Mouse (Mus musculus) forebrain, embryonic 12.5 days (tissue): ENCODE data around the gene Gpr39. TPM values are rescaled to one million over a fixed set of nuclear protein-coding genes. Genes with fewer than 3 reads are reported as not detected.

ENCODE experiments used
- ATAC-seq: fragments of 200-750 bp; cut with Nextera tagmentation; 2 replicates; pipeline ENCODE4 v1.8.0; 2017; ENCODE audit warnings: moderate TSS enrichment; ENCODE audit not compliant: low FRiP score
- H3K27ac ChIP-seq: fragments of 300-500 bp; sonication (generic); 2 replicates; pipeline ENCODE4 v1.5.1; 2016; ENCODE audit warnings: mild to moderate bottlenecking
- H3K27me3 ChIP-seq: fragments of 300-500 bp; sonication (generic); 2 replicates; pipeline ENCODE4 v1.6.1; 2016; ENCODE audit warnings: mild to moderate bottlenecking
- H3K36me3 ChIP-seq: fragments of 300-500 bp; sonication (generic); replicated peaks from 2 replicates; pipeline ENCODE4 v1.6.1; 2016; ENCODE audit warnings: mild to moderate bottlenecking
- H3K4me1 ChIP-seq: fragments of 300-500 bp; sonication (generic); 2 replicates; pipeline ENCODE4 v1.6.1; 2016
- H3K4me2 ChIP-seq: fragments of 300-500 bp; sonication (generic); 2 replicates; pipeline ENCODE4 v1.6.1; 2016; ENCODE audit warnings: mild to moderate bottlenecking, moderate library complexity
- H3K4me3 ChIP-seq: fragments of 300-500 bp; sonication (generic); replicated peaks from 2 replicates; pipeline ENCODE4 v1.5.1; 2016; ENCODE audit warnings: mild to moderate bottlenecking
- H3K9ac ChIP-seq: fragments of 300-500 bp; sonication (generic); 2 replicates; pipeline ENCODE4 v1.6.1; 2016; ENCODE audit warnings: mild to moderate bottlenecking
- H3K9me3 ChIP-seq: fragments of 300-500 bp; sonication (generic); 2 replicates; pipeline ENCODE4 v1.6.1; 2016
- WGBS: fragments of 180-500 bp; shearing (Covaris S2); methylation state at CpG from one replicate; pipeline ENCODE4 v1.1.7; 2016; 5-methylcytosine and 5-hydroxymethylcytosine counted together
- polyA plus RNA-seq: library from polyadenylated mRNA; unstranded; fragments of >200 nt; fragmentation: Nextera tagmentation; extraction: Ambion mirVana; gene quantifications from 2 replicates; pipeline ENCODE4 v1.2.1, GENCODE M21; 2016

Gpr39 gene
- polyA plus RNA-seq, 1 experiment from 2014 or later: not detected

GRCm38 (mm10) chr1:125839746-125840392, 163.1 kb downstream of the Gpr39 start:
- Histone ChIP-seq H3K4me2 (no peak overlapping the region), H3K27ac (no peak overlapping the region), H3K4me1 (0 out of 2 replicates have a peak, but pooled peaks cover 7% of the 10 kb centered on the region), H3K9me3 (no peaks in the 10 kb centered on the region), H3K4me3 (no peak overlapping the region), H3K9ac (no peak overlapping the region), H3K36me3 (no peaks in the 10 kb centered on the region), H3K27me3 (no peaks in the 10 kb centered on the region)
- no peak for ATAC-seq
- WGBS: 66% methylated on average over 13 of the region's 13 CpGs

DNA sequence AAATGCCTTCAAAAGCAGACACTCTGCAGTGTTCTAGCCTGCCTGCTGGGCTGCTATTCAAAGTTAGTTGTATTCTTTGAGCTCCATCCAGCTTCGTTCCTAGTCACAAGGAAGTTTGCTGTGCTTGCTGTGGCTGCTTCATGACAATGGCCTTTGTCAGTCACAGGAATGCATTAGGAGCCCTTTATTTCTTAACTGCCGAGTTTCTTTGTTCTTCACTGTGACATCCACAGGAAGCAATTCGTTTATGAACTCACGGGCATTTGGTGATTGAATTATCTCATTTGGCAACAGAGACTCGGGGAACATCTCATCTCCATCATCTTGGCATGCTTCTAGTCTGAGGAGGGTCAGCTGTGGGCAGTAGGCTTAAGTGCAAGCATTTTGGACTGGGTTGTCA, 177.9 kb downstream of the Gpr39 start:
- 2% methylated on average over 5 of the region's 5 CpGs for WGBS
- Histone ChIP-seq H3K4me2 (no peak overlapping the region), H3K9ac (no peak overlapping the region), H3K9me3 (no peaks in the 10 kb centered on the region), H3K4me1 (peaks cover 11% of the 10 kb centered on the region), H3K36me3 (no peaks in the 10 kb centered on the region), H3K27ac (no peak overlapping the region), H3K4me3 (no peak overlapping the region), H3K27me3 (no peaks in the 10 kb centered on the region)
- no peak for ATAC-seq

DNA sequence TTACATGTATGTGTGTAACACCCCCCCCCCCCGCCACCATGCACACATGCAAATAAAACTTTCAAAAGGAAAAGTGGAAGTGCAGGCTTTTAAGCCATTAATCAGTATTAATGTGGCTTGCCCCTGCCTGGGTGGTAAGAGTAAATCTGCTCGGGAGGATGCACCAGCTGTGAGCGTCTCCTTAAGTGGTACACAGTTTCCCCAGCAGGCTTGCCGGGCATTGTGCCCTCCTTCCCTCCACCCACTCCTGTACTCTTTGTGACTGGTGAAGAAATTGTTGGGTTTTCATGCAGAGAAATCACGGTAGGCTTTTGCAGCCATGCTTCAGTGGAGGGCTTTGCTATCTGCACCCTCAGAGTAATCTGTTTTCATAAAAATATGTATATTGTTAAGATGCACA, 181.8 kb downstream of the Gpr39 start:
- Histone ChIP-seq H3K27ac (no peak overlapping the region), H3K9me3 (no peaks in the 10 kb centered on the region)
- 77% methylated on average over 5 of the region's 5 CpGs for WGBS

DNA sequence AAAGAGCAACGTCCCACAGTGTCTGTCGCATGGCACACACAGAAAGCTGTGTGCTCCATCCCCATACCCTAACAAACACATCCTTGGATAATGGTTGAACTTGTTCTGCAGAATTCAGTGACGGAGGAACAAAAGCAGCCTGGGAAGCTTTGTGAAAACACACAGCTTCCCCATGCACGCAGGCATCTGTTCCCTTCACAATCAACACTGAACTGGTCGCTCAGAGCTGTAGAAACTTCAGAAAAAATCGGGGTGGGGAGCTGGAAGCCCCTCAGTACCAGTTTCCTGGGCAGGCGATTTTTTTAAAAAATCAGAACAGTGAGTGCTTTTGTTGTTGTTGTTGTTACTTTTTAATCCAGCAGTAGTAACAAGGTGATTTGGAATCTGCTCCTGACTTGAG, 193.3 kb downstream of the Gpr39 start:
- peaks cover 15% of the 10 kb centered on the region for H3K4me1 ChIP-seq
- no peaks in the 10 kb centered on the region for H3K27me3 ChIP-seq
- peak overlapping the region; percentile 14 for H3K27ac ChIP-seq
- H3K9ac ChIP-seq: no peak overlapping the region
- H3K36me3 ChIP-seq: no peaks in the 10 kb centered on the region
- H3K4me2 ChIP-seq: peak overlapping the region; percentile 11; the same call in 1 of the 2 replicates
- peak; percentile 46; the same call in 1 of the 2 replicates for ATAC-seq
- no peaks in the 10 kb centered on the region for H3K9me3 ChIP-seq
- 18% methylated on average over 7 of the region's 7 CpGs for WGBS
- no peak overlapping the region for H3K4me3 ChIP-seq

More for the DNA sequence above, 181.8 kb downstream of the Gpr39 start:
- Histone ChIP-seq H3K4me2 (no peak overlapping the region), H3K27me3 (no peaks in the 10 kb centered on the region), H3K4me1 (peaks cover 11% of the 10 kb centered on the region), H3K36me3 (no peaks in the 10 kb centered on the region), H3K4me3 (no peak overlapping the region), H3K9ac (no peak overlapping the region)
- no peak for ATAC-seq

- peaks cover 5% of the 10 kb centered on the region; the same call in 1 of the 2 replicates for H3K27me3 ChIP-seq
- H3K4me2 ChIP-seq: no peak overlapping the region
- H3K4me1 ChIP-seq: peaks cover 12% of the 10 kb centered on the region; the same call in 1 of the 2 replicates
- no peaks in the 10 kb centered on the region for H3K9me3 ChIP-seq
- no peak overlapping the region for H3K4me3 ChIP-seq
- H3K36me3 ChIP-seq: no peaks in the 10 kb centered on the region
- H3K9ac ChIP-seq: no peak overlapping the region
- 25% methylated on average over 9 of the region's 9 CpGs for WGBS
- ATAC-seq: peak; percentile 46; the same call in 1 of the 2 replicates
- peak overlapping the region; percentile 63 for H3K27ac ChIP-seq
These were observed 216.4 kb downstream of the Gpr39 start for GRCm38 (mm10) chr1:125893158-125893557.

GRCm38 (mm10) chr1:125910211-125910870, 233.5 kb downstream of the Gpr39 start:
- ATAC-seq: peak; percentile 27
- 16% methylated on average over 14 of the region's 14 CpGs for WGBS
- H3K27ac ChIP-seq: no peak overlapping the region
- H3K4me1 ChIP-seq: peaks cover 27% of the 10 kb centered on the region
- H3K9me3 ChIP-seq: no peaks in the 10 kb centered on the region
- peak overlapping the region; percentile 98 for H3K4me2 ChIP-seq
- H3K36me3 ChIP-seq: no peaks in the 10 kb centered on the region
- H3K4me3 ChIP-seq: peak overlapping the region; percentile 50
- H3K27me3 ChIP-seq: peaks cover 53% of the 10 kb centered on the region
- H3K9ac ChIP-seq: no peak overlapping the region

GRCm38 (mm10) chr1:125910871-125911265, 234.1 kb downstream of the Gpr39 start:
- Histone ChIP-seq H3K9ac (peak overlapping the region; percentile 59), H3K27me3 (peaks cover 53% of the 10 kb centered on the region), H3K27ac (no peak overlapping the region), H3K4me3 (peak overlapping the region; percentile 50), H3K9me3 (no peaks in the 10 kb centered on the region), H3K4me2 (peak overlapping the region; percentile 98), H3K4me1 (peaks cover 27% of the 10 kb centered on the region), H3K36me3 (no peaks in the 10 kb centered on the region)
- 2% methylated on average over 9 of the region's 9 CpGs for WGBS
- ATAC-seq: peak; percentile 37

DNA sequence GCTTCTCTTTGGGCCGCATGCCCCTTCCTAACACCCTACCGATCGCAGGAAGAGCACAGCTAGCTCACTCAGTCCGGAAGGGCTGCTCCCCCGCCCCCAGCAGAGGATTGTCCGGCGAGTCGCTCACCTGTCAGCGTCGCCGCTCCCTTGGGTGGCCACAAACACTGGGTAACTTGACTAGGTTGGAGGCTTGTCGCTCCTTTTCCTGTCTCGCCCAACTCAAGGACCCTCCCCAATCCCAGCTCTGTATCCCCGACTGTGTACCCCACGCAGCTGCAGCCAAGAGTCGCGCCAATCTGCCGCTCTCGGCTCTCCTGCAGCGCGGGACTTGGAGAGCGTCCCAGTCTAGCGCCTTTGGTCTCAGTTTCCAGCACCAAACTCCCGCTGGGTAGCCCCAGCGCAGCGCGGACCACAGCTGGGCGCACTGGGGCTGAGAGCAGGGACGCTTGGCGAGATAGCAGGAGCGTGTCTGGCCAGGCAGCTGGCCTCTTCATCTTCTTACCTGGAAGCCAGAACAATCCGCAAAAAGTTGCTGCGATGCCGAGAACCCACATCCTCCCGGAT, 234.6 kb downstream of the Gpr39 start:
- peak; percentile 59 for ATAC-seq
- WGBS: under 1% methylated on average over 35 of the region's 35 CpGs

DNA sequence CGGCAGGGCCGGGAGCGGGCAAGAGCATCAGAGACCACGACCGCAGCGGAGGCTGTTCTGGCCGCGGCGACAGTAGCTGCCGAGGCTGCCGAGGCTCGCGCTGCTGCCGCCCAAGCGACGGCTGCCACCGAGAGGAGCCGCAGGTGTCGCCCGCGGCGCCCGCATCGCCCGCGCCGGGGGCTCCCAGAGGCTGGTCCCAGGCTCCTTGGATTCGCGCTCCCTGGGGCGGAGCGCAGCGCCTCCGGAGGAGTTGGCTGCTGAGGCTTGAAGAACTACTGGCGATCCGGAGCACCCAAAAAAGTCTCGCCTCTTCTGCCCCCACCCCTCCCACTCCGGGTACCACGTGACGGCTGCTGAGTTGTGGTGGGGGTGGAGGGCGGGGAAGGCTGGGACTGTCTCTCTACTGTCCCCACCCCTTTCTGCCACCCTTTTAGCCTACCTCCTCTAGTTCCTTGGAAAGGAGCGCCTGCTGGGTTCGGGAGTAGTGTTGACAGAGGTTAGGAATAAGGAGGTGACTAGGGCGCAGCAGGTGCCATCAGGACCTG, 235.2 kb downstream of the Gpr39 start:
- peak overlapping the region; percentile 50 for H3K4me3 ChIP-seq
- peaks cover 53% of the 10 kb centered on the region for H3K27me3 ChIP-seq
- H3K36me3 ChIP-seq: no peaks in the 10 kb centered on the region
- H3K27ac ChIP-seq: no peak overlapping the region
- peak overlapping the region; percentile 59 for H3K9ac ChIP-seq
- peak; percentile 61 for ATAC-seq
- peaks cover 27% of the 10 kb centered on the region for H3K4me1 ChIP-seq
- H3K4me2 ChIP-seq: peak overlapping the region; percentile 98
- under 1% methylated on average over 39 of the region's 43 CpGs for WGBS
- H3K9me3 ChIP-seq: no peaks in the 10 kb centered on the region

More for the DNA sequence above, 234.6 kb downstream of the Gpr39 start:
- peaks cover 27% of the 10 kb centered on the region for H3K4me1 ChIP-seq
- H3K9ac ChIP-seq: peak overlapping the region; percentile 59
- H3K4me2 ChIP-seq: peak overlapping the region; percentile 98
- no peaks in the 10 kb centered on the region for H3K9me3 ChIP-seq
- peaks cover 53% of the 10 kb centered on the region for H3K27me3 ChIP-seq
- H3K36me3 ChIP-seq: no peaks in the 10 kb centered on the region
- H3K27ac ChIP-seq: no peak overlapping the region
- H3K4me3 ChIP-seq: peak overlapping the region; percentile 50

GRCm38 (mm10) chr1:125912601-125913600, 236.1 kb downstream of the Gpr39 start, which contains the start of gene Lypd1:
Lypd1 (minus strand) TSS chr1:125913101.
- Histone ChIP-seq H3K36me3 (no peaks in the 10 kb centered on the region), H3K27ac (no peak within 1 kb of the TSS), H3K4me2 (peak within 1 kb of the TSS; percentile 98), H3K27me3 (peaks cover 50% of the 10 kb centered on the region), H3K9ac (peak within 1 kb of the TSS; percentile 59), H3K9me3 (no peaks in the 10 kb centered on the region), H3K4me3 (peak within 1 kb of the TSS; percentile 50), H3K4me1 (peaks cover 27% of the 10 kb centered on the region)
- ATAC-seq: peak; percentile 9; the same call in 1 of the 2 replicates
- WGBS: 3% methylated on average over 30 of the region's 30 CpGs

GRCm38 (mm10) chr1:125920696-125921095, 243.9 kb downstream of the Gpr39 start:
- Histone ChIP-seq H3K36me3 (no peaks in the 10 kb centered on the region), H3K4me3 (no peak overlapping the region), H3K9ac (no peak overlapping the region), H3K27me3 (no peaks in the 10 kb centered on the region), H3K9me3 (no peaks in the 10 kb centered on the region), H3K4me2 (no peak overlapping the region), H3K27ac (no peak overlapping the region), H3K4me1 (no peaks in the 10 kb centered on the region; the same call in 1 of the 2 replicates)
- no peak for ATAC-seq
- 89% methylated on average over 3 of the region's 3 CpGs for WGBS
